Mouse (Mus musculus): ENCODE data around the gene Snrk.

DNA sequence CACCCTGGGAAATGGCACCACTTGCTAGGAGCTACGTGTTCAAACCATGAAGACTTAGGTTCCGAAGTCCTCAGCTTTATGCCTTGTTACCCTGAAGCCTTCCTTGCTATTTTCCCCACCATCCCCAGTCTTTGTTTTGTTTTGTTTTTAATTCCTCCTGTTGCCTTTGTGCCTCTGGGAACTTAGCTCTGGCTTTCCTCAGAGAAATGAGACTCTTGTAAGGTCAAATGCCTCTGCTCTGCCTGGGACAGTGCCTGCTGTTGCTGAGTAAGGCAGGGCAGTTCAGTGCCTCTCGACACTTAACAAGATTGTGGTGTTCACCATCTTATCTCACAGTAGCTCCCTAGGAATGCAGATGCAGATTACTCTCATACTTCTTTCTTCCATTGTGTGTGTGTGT, 36.4 kb downstream of the Snrk start:
- TF ChIP-seq CTCF (IDR thresholded peaks at IDR 0.05; ENCODE audit: borderline replicate concordance, insufficient read depth, low read length), result no peak
- no peak for TF ChIP-seq POLR2A (IDR thresholded peaks at IDR 0.05; ENCODE audit: low read depth, low read length)
